In the genomic region with DNA sequence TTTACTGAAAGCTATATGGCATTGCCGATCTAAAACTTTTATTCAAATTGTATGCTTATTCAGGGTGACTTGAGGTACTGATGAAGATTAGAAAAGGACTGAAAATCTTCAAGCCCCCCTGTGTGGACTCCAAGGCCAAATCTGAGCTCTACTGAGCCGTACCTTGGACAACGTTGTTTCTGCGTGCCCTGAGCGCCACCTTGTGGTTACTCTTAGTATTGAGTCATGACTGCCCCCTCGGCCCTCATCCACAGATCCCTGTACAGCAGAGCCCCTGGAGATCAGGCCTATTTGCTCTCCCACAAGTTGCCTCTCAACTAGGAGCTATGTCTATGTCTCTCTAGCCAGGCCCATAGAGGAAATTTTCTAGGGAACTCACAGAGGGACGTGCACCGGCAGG, we compare ENCODE assay signal across 9 mouse cellular contexts. TPM values are rescaled to one million over a fixed set of nuclear protein-coding genes. Genes with fewer than 3 reads are reported as not detected.
DNase-seq lines count a peak whose midpoint lies in the region; ATAC-seq lines count a peak whose summit lies in the region.
"Had no signal": no experiment of that assay in that cellular context is flagged by ENCODE, and none has a peak within 500 bp of the region (broad histone marks: within the 10 kb centered on the region; RNA-seq: fewer than 3 reads in every experiment).

No protein-coding gene starts in this region.

- H3K9ac ChIP-seq in hindbrain, embryonic 12.5 days = no peak overlapping the region
- H3K9ac ChIP-seq in midbrain, embryonic 14.5 days (replicated peaks; ENCODE audit: low read length) = no peak overlapping the region
- H3K9ac ChIP-seq: lung, embryonic 15.5 days had no signal

- H3K27me3 ChIP-seq in heart, embryonic 10.5 days (ENCODE audit: insufficient read depth, poor library complexity, severe bottlenecking) = peaks cover 69% of the 10 kb centered on the region
- peaks cover 62% of the 10 kb centered on the region for H3K27me3 ChIP-seq in hindbrain, embryonic 12.5 days
- H3K27me3 ChIP-seq in midbrain, embryonic 14.5 days (ENCODE audit: control insufficient read depth, insufficient read depth, low read length) = peaks cover 18% of the 10 kb centered on the region

- H3K4me1 ChIP-seq in heart, embryonic 10.5 days = peaks cover 18% of the 10 kb centered on the region
- no peaks in the 10 kb centered on the region for H3K4me1 ChIP-seq in hindbrain, embryonic 12.5 days
- no peaks in the 10 kb centered on the region for H3K4me1 ChIP-seq in midbrain, embryonic 14.5 days (ENCODE audit: control insufficient read depth, insufficient read depth, low read length)
- H3K4me1 ChIP-seq: lung, embryonic 15.5 days had no signal

- no peaks in the 10 kb centered on the region for H3K9me3 ChIP-seq in heart, embryonic 10.5 days
- no peaks in the 10 kb centered on the region for H3K9me3 ChIP-seq in hindbrain, embryonic 12.5 days (replicated peaks)
- H3K9me3 ChIP-seq in midbrain, embryonic 14.5 days (ENCODE audit: control insufficient read depth, low read length) = no peaks in the 10 kb centered on the region
- H3K9me3 ChIP-seq: lung, embryonic 15.5 days had no signal

- H3K27ac ChIP-seq in heart, embryonic 10.5 days = no peak overlapping the region
- no peak overlapping the region for H3K27ac ChIP-seq in hindbrain, embryonic 12.5 days
- H3K27ac ChIP-seq in midbrain, embryonic 14.5 days (replicated peaks; ENCODE audit: low read depth, low read length) = no peak overlapping the region
- H3K27ac ChIP-seq: lung, embryonic 15.5 days had no signal

- peak; percentile 62 to 87 for DNase-seq in heart, adult 18-20 months
- DNase-seq in heart, embryonic 10.5 days (ENCODE audit: low spot score) = no peak
- DNase-seq in brain, adult 2 months (ENCODE audit: low read depth, low spot score) = peak; percentile 79
- peak; percentile 81 to 86 for DNase-seq in left cerebral cortex, postnatal 14 days (ENCODE audit: low spot score in 2 of 2)
- DNase-seq in midbrain, embryonic 14.5 days = peak; percentile 89
- DNase-seq in spleen, postnatal 10 days (ENCODE audit: low spot score in 2 of 2) = peak; percentile 70 to 78

- intact Hi-C loops in left cerebral cortex, postnatal 14 days (cut with DNase I) = loop anchor here (2.0 to 5.0 kb wide), 2 partner anchors 68 to 97 kb away; no protein-coding TSS in a partner anchor

- no peak overlapping the region for H3K4me3 ChIP-seq in heart, embryonic 10.5 days
- no peak overlapping the region for H3K4me3 ChIP-seq in hindbrain, embryonic 12.5 days
- no peak overlapping the region for H3K4me3 ChIP-seq in midbrain, embryonic 14.5 days (replicated peaks; ENCODE audit: low read depth, low read length)
- H3K4me3 ChIP-seq: lung, embryonic 15.5 days had no signal

- no peaks in the 10 kb centered on the region for H3K36me3 ChIP-seq in heart, embryonic 10.5 days
- H3K36me3 ChIP-seq in hindbrain, embryonic 12.5 days = no peaks in the 10 kb centered on the region
- H3K36me3 ChIP-seq in midbrain, embryonic 14.5 days (ENCODE audit: control insufficient read depth, insufficient read depth, low read length) = no peaks in the 10 kb centered on the region
- H3K36me3 ChIP-seq: lung, embryonic 15.5 days had no signal

- no peak overlapping the region for H3K4me2 ChIP-seq in hindbrain, embryonic 12.5 days (replicated peaks)
- no peak overlapping the region for H3K4me2 ChIP-seq in midbrain, embryonic 14.5 days (ENCODE audit: low read length)
- H3K4me2 ChIP-seq: lung, embryonic 15.5 days had no signal

- 9% methylated on average over 8 of the region's 8 CpGs for WGBS in heart, embryonic 10.5 days
- 8% methylated on average over 8 of the region's 8 CpGs for WGBS in hindbrain, embryonic 12.5 days
- 8% methylated on average over 8 of the region's 8 CpGs for WGBS in midbrain, embryonic 14.5 days

- peak; percentile 66 for ATAC-seq in erythroblast, adult 5-6 weeks (replicated peaks; ENCODE audit: low FRiP score, poor library complexity, severe bottlenecking)
- ATAC-seq in hindbrain, embryonic 12.5 days (ENCODE audit: low FRiP score) = peak; percentile 32; the same call in 1 of the 2 replicates
- ATAC-seq in midbrain, embryonic 14.5 days (ENCODE audit: low FRiP score, low TSS enrichment) = peak; percentile 53; the same call in 1 of the 2 replicates

RNA-seq across cellular contexts. Expression of gene Gas2l2, which starts 4.6 kb away (rescaled TPM):
- total RNA-seq in heart, adult 18-20 months (2021) = not detected
- 0.17 and 0.18 TPM in 2 replicates for polyA plus RNA-seq in heart, embryonic 10.5 days (2016; fragmentation: Nextera tagmentation; extraction: Ambion mirVana)
- not detected in 2 replicates for total RNA-seq in erythroblast, adult 5-6 weeks (2015; ENCODE audit: low replicate concordance)
- total RNA-seq in erythroblast, adult 5-6 weeks (2017; ENCODE audit: low replicate concordance) = not detected in 2 replicates
- 0.59 and 0.76 TPM in 2 replicates for polyA plus RNA-seq in hindbrain, embryonic 12.5 days (2016; fragmentation: Nextera tagmentation; extraction: Ambion mirVana)
- under 1 TPM in 1 of 2 experiments, not detected in 1; 0.34 TPM for total RNA-seq in left cerebral cortex, postnatal 14 days (2021)
- 0.11 and 0.18 TPM in 2 replicates for polyA plus RNA-seq in midbrain, embryonic 14.5 days (2014; fragmentation: Nextera tagmentation; extraction: Ambion mirVana)

RNA-seq across cellular contexts. Expression of gene 1700020L24Rik, which starts 12.8 kb away (rescaled TPM):
- not detected for total RNA-seq in heart, adult 18-20 months (2021)
- 1.5 and 1.9 TPM in 2 replicates for polyA plus RNA-seq in heart, embryonic 10.5 days (2016; fragmentation: Nextera tagmentation; extraction: Ambion mirVana)
- total RNA-seq in erythroblast, adult 5-6 weeks (2015; ENCODE audit: low replicate concordance) = 3.8 and 8.2 TPM in 2 replicates
- 8.9 and 24.8 TPM in 2 replicates for total RNA-seq in erythroblast, adult 5-6 weeks (2017; ENCODE audit: low replicate concordance)
- 0.30 and 0.45 TPM in 2 replicates for polyA plus RNA-seq in hindbrain, embryonic 12.5 days (2016; fragmentation: Nextera tagmentation; extraction: Ambion mirVana)
- not detected for total RNA-seq in left cerebral cortex, postnatal 14 days (2021)
- polyA plus RNA-seq in midbrain, embryonic 14.5 days (2014; fragmentation: Nextera tagmentation; extraction: Ambion mirVana) = 0.69 and 1.2 TPM in 2 replicates

RNA-seq across cellular contexts. Expression of gene Rasl10b, which starts 15.7 kb away (rescaled TPM):
- total RNA-seq in heart, adult 18-20 months (2021) = 10 to 100 TPM; 74.9 to 78.3 TPM
- polyA plus RNA-seq in heart, embryonic 10.5 days (2016; fragmentation: Nextera tagmentation; extraction: Ambion mirVana) = 8.1 and 11.4 TPM in 2 replicates
- total RNA-seq in erythroblast, adult 5-6 weeks (2015; ENCODE audit: low replicate concordance) = not detected in 2 replicates
- total RNA-seq in erythroblast, adult 5-6 weeks (2017; ENCODE audit: low replicate concordance) = not detected in 2 replicates
- polyA plus RNA-seq in hindbrain, embryonic 12.5 days (2016; fragmentation: Nextera tagmentation; extraction: Ambion mirVana) = 16.8 and 17.7 TPM in 2 replicates
- total RNA-seq in left cerebral cortex, postnatal 14 days (2021) = 100 to 1,000 TPM; 229 to 234 TPM
- polyA plus RNA-seq in midbrain, embryonic 14.5 days (2014; fragmentation: Nextera tagmentation; extraction: Ambion mirVana) = 18.3 and 37.9 TPM in 2 replicates

RNA-seq across cellular contexts. Expression of gene Mmp28, which starts 38.2 kb away (rescaled TPM):
- 1 to 10 TPM; 3.0 to 4.7 TPM for total RNA-seq in heart, adult 18-20 months (2021)
- polyA plus RNA-seq in heart, embryonic 10.5 days (2016; fragmentation: Nextera tagmentation; extraction: Ambion mirVana) = 1.9 and 3.1 TPM in 2 replicates
- total RNA-seq in erythroblast, adult 5-6 weeks (2015; ENCODE audit: low replicate concordance) = 0.63 TPM in 1 of 2 replicates, not detected in the other
- 0.42 and 1.7 TPM in 2 replicates for total RNA-seq in erythroblast, adult 5-6 weeks (2017; ENCODE audit: low replicate concordance)
- polyA plus RNA-seq in hindbrain, embryonic 12.5 days (2016; fragmentation: Nextera tagmentation; extraction: Ambion mirVana) = 3.2 and 3.5 TPM in 2 replicates
- total RNA-seq in left cerebral cortex, postnatal 14 days (2021) = 1 to 10 TPM; 3.9 to 5.8 TPM
- 1.6 and 2.7 TPM in 2 replicates for polyA plus RNA-seq in midbrain, embryonic 14.5 days (2014; fragmentation: Nextera tagmentation; extraction: Ambion mirVana)

RNA-seq across cellular contexts. Expression of gene Taf15, which starts 48.2 kb away (rescaled TPM):
- total RNA-seq in heart, adult 18-20 months (2021) = 10 to 100 TPM; 34.2 to 41.5 TPM
- polyA plus RNA-seq in heart, embryonic 10.5 days (2016; fragmentation: Nextera tagmentation; extraction: Ambion mirVana) = 8.0 and 8.6 TPM in 2 replicates
- 20.9 and 35.2 TPM in 2 replicates for total RNA-seq in erythroblast, adult 5-6 weeks (2015; ENCODE audit: low replicate concordance)
- 24.5 and 33.2 TPM in 2 replicates for total RNA-seq in erythroblast, adult 5-6 weeks (2017; ENCODE audit: low replicate concordance)
- polyA plus RNA-seq in hindbrain, embryonic 12.5 days (2016; fragmentation: Nextera tagmentation; extraction: Ambion mirVana) = 13.9 and 14.9 TPM in 2 replicates
- total RNA-seq in left cerebral cortex, postnatal 14 days (2021) = 10 to 100 TPM; 52.0 to 62.1 TPM
- 13.7 and 17.0 TPM in 2 replicates for polyA plus RNA-seq in midbrain, embryonic 14.5 days (2014; fragmentation: Nextera tagmentation; extraction: Ambion mirVana)

Comparison
In these comparisons a context has a peak if more than half of its experiments do, and no peak if none do; other contexts are left out.
1. RNA of gene Rasl10b, which starts 15.7 kb away (total RNA-seq): 229 to 234 TPM in left cerebral cortex, postnatal 14 days and 74.9 to 78.3 TPM in heart, adult 18-20 months; not detected in erythroblast, adult 5-6 weeks; every median in the first group is over 10 times any median in the second.
2. Peak in every context shown above with its lines, with median percentiles within 50 percentile points of each other: ATAC-seq.